Mouse (Mus musculus) macrophage (primary cell): ENCODE results near the gene Gm28308. TPM values are rescaled to one million over a fixed set of nuclear protein-coding genes. Genes with fewer than 3 reads are reported as not detected.

Source experiments
- H3K27ac ChIP-seq: fragments of 350-480 bp; formaldehyde crosslinking; 2 replicates; pipeline ENCODE4 v1.9.0; 2021
- H3K36me3 ChIP-seq: fragments of 350-480 bp; formaldehyde crosslinking; 2 replicates; pipeline ENCODE4 v1.9.0; 2021; ENCODE audit errors: inconsistent target
- H3K4me3 ChIP-seq: fragments of 350-480 bp; formaldehyde crosslinking; 2 replicates; pipeline ENCODE4 v1.9.0; 2021; ENCODE audit errors: inconsistent target
- H3K79me2 ChIP-seq: fragments of 350-480 bp; formaldehyde crosslinking; 2 replicates; pipeline ENCODE4 v1.9.0; 2021; ENCODE audit errors: inconsistent target
- WGBS: methylation state at CpG from one replicate; pipeline ENCODE4 v1.1.7; 2026; ENCODE audit warnings: inconsistent platforms; ENCODE audit not compliant: missing documents; 5-methylcytosine and 5-hydroxymethylcytosine counted together
- polyA plus RNA-seq: library from polyadenylated mRNA; stranded (reverse); fragments of 250-400 nt; gene quantifications from 3 replicates; pipeline ENCODE4 v1.2.4, GENCODE M21; 2018; ENCODE audit warnings: inconsistent platforms

The Gm28308 gene
- polyA plus RNA-seq, 1 experiment from 2014 or later = not detected

- H3K79me2 ChIP-seq = no peaks in the 10 kb centered on the region
- 86% methylated on average over 15 of the region's 19 CpGs for WGBS
- no peak overlapping the region for H3K27ac ChIP-seq
- H3K36me3 ChIP-seq = no peaks in the 10 kb centered on the region
- no peak overlapping the region for H3K4me3 ChIP-seq
Measured at GRCm38 (mm10) chr6:52185222-52185621, 27.9 kb downstream of the Gm28308 start.

GRCm38 (mm10) chr6:52184668-52185067, 28.5 kb downstream of the Gm28308 start:
- H3K4me3 ChIP-seq = no peak overlapping the region
- 85% methylated on average over 6 of the region's 6 CpGs for WGBS
- H3K27ac ChIP-seq = no peak overlapping the region
- H3K79me2 ChIP-seq = no peaks in the 10 kb centered on the region
- no peaks in the 10 kb centered on the region for H3K36me3 ChIP-seq

- no peak overlapping the region for H3K4me3 ChIP-seq
- WGBS = 93% methylated on average over 10 of the region's 10 CpGs
- H3K36me3 ChIP-seq = no peaks in the 10 kb centered on the region
- H3K27ac ChIP-seq = no peak overlapping the region
- H3K79me2 ChIP-seq = no peaks in the 10 kb centered on the region
Measured at GRCm38 (mm10) chr6:52183311-52184080, 29.6 kb downstream of the Gm28308 start.

GRCm38 (mm10) chr6:52182793-52183192, 30.3 kb downstream of the Gm28308 start:
- WGBS = 100% methylated on average over 1 of the region's 1 CpGs
- Histone ChIP-seq H3K79me2 (no peaks in the 10 kb centered on the region), H3K36me3 (no peaks in the 10 kb centered on the region), H3K4me3 (no peak overlapping the region), H3K27ac (no peak overlapping the region)

- no peak overlapping the region for H3K27ac ChIP-seq
- H3K4me3 ChIP-seq = no peak overlapping the region
- 100% methylated on average over 2 of the region's 2 CpGs for WGBS
- no peaks in the 10 kb centered on the region for H3K79me2 ChIP-seq
- H3K36me3 ChIP-seq = no peaks in the 10 kb centered on the region
Measured at GRCm38 (mm10) chr6:52182030-52182429, 31.1 kb downstream of the Gm28308 start.

GRCm38 (mm10) chr6:52180726-52181125, 32.4 kb downstream of the Gm28308 start:
- no peak overlapping the region for H3K4me3 ChIP-seq
- no peaks in the 10 kb centered on the region for H3K36me3 ChIP-seq
- 100% methylated on average over 3 of the region's 3 CpGs for WGBS
- no peak overlapping the region for H3K27ac ChIP-seq
- no peaks in the 10 kb centered on the region for H3K79me2 ChIP-seq

- Histone ChIP-seq H3K79me2 (no peaks in the 10 kb centered on the region), H3K27ac (no peak overlapping the region), H3K4me3 (no peak overlapping the region), H3K36me3 (no peaks in the 10 kb centered on the region)
- 96% methylated on average over 11 of the region's 11 CpGs for whole genome bisulfite sequencing
Measured at GRCm38 (mm10) chr6:52180213-52180710, 32.9 kb downstream of the Gm28308 start.

GRCm38 (mm10) chr6:52179690-52180089, 33.4 kb downstream of the Gm28308 start:
- Histone ChIP-seq H3K79me2 (no peaks in the 10 kb centered on the region), H3K27ac (no peak overlapping the region), H3K4me3 (no peak overlapping the region), H3K36me3 (no peaks in the 10 kb centered on the region)
- WGBS = 93% methylated on average over 8 of the region's 10 CpGs

- Histone ChIP-seq H3K4me3 (no peak overlapping the region), H3K36me3 (no peaks in the 10 kb centered on the region), H3K27ac (no peak overlapping the region), H3K79me2 (no peaks in the 10 kb centered on the region)
- 100% methylated on average over 4 of the region's 4 CpGs for WGBS
Measured at GRCm38 (mm10) chr6:52178918-52179665, 34.0 kb downstream of the Gm28308 start.

GRCm38 (mm10) chr6:52177806-52178205, 35.3 kb downstream of the Gm28308 start:
- Histone ChIP-seq H3K79me2 (no peaks in the 10 kb centered on the region), H3K4me3 (no peak overlapping the region), H3K36me3 (no peaks in the 10 kb centered on the region), H3K27ac (no peak overlapping the region)
- 96% methylated on average over 9 of the region's 9 CpGs for WGBS

- WGBS = 87% methylated on average over 36 of the region's 36 CpGs
- Histone ChIP-seq H3K36me3 (no peaks in the 10 kb centered on the region), H3K27ac (no peak within 1 kb of the TSS), H3K79me2 (no peaks in the 10 kb centered on the region), H3K4me3 (no peak within 1 kb of the TSS)
Measured at GRCm38 (mm10) chr6:52177061-52177735, 35.9 kb downstream of the Gm28308 start, which contains the start of gene 5730596B20Rik. TSS of gene 5730596B20Rik (plus strand) at chr6:52177498.

GRCm38 (mm10) chr6:52176391-52176790, 36.7 kb downstream of the Gm28308 start:
- no peak overlapping the region for H3K27ac ChIP-seq
- no peak overlapping the region for H3K4me3 ChIP-seq
- no peaks in the 10 kb centered on the region for H3K79me2 ChIP-seq
- no peaks in the 10 kb centered on the region for H3K36me3 ChIP-seq
- 95% methylated on average over 6 of the region's 6 CpGs for WGBS

- H3K4me3 ChIP-seq = no peak overlapping the region
- WGBS = 39% methylated on average over 19 of the region's 35 CpGs
- no peaks in the 10 kb centered on the region for H3K79me2 ChIP-seq
- H3K27ac ChIP-seq = no peak overlapping the region
- H3K36me3 ChIP-seq = no peaks in the 10 kb centered on the region
Measured at GRCm38 (mm10) chr6:52175864-52176263, 37.3 kb downstream of the Gm28308 start.

GRCm38 (mm10) chr6:52174968-52175751, 38.0 kb downstream of the Gm28308 start:
- Histone ChIP-seq H3K4me3 (no peak overlapping the region), H3K27ac (no peak overlapping the region), H3K79me2 (no peaks in the 10 kb centered on the region), H3K36me3 (no peaks in the 10 kb centered on the region)
- WGBS = 67% methylated on average over 32 of the region's 41 CpGs
